In the genomic region with DNA sequence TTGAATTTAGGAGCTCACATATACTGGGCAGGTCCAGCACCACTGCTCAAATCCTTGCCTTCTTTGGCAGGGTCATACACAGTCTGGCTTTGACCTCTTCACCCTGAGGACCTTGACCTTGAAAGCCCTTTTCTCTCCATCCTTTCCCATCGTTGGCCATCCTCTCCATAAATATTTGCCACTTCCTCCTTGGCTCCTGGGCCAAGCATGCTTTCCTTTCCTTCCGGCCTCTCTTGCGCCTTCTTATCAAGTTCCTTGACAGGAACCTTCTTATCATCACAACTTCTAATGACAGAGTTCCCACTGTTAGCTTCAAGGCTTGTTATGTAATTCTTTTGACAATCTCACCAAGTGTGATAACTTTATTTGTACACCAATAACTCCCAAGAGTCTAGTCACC, we compare ENCODE assay signal across 28 mouse cellular contexts. TPM values are rescaled to one million over a fixed set of nuclear protein-coding genes. Genes with fewer than 3 reads are reported as not detected.
A peak's percentile ranks its signal among the peaks of the same experiment; 100 is the strongest.
DNase-seq lines count a peak whose midpoint lies in the region; ATAC-seq lines count a peak whose summit lies in the region.
"Had no signal": no experiment of that assay in that cellular context is flagged by ENCODE, and none has a peak within 500 bp of the region (broad histone marks: within the 10 kb centered on the region; RNA-seq: fewer than 3 reads in every experiment).

No protein-coding gene starts in this region.

- H3K4me1 ChIP-seq in heart, embryonic 12.5 days (replicated peaks) = peaks cover 6% of the 10 kb centered on the region; the same call in 1 of the 2 replicates
- 0 out of 2 replicates have a peak, but pooled peaks cover 10% of the 10 kb centered on the region for H3K4me1 ChIP-seq in heart, embryonic 10.5 days
- H3K4me1 ChIP-seq in liver, embryonic 13.5 days (replicated peaks) = peaks cover 64% of the 10 kb centered on the region
- H3K4me1 ChIP-seq in lung, embryonic 16.5 days (replicated peaks; ENCODE audit: control insufficient read depth, insufficient read depth, low read length) = no peaks in the 10 kb centered on the region
- H3K4me1 ChIP-seq: heart, embryonic 15.5 days; hindbrain, embryonic 15.5 days; limb, embryonic 15.5 days; midbrain, embryonic 10.5 days had no signal

- no peaks in the 10 kb centered on the region for H3K27me3 ChIP-seq in heart, embryonic 12.5 days (replicated peaks)
- peaks cover 3% of the 10 kb centered on the region; the same call in 1 of the 2 replicates for H3K27me3 ChIP-seq in heart, embryonic 10.5 days (ENCODE audit: insufficient read depth, poor library complexity, severe bottlenecking)
- H3K27me3 ChIP-seq in liver, embryonic 13.5 days = no peaks in the 10 kb centered on the region
- no peaks in the 10 kb centered on the region for H3K27me3 ChIP-seq in lung, embryonic 16.5 days (ENCODE audit: control insufficient read depth, insufficient read depth, low read depth, low read length)
- H3K27me3 ChIP-seq: heart, embryonic 15.5 days; hindbrain, embryonic 15.5 days; limb, embryonic 15.5 days had no signal

- no peak for DNase-seq in heart, embryonic 10.5 days (ENCODE audit: low spot score)
- DNase-seq in liver, embryonic 13.5 days = no peak
- DNase-seq in kidney, adult 18-20 months = no peak
- no peak for DNase-seq in frontal cortex, postnatal 14 days (ENCODE audit: low spot score in 2 of 2)
- no peak for DNase-seq in gastrocnemius, postnatal 14 days
- DNase-seq: adrenal gland, postnatal 14 days; cerebellum, adult 11 months; cerebellum, postnatal 10 days; forebrain, postnatal 0 days; gastrocnemius, adult 2 months; heart, postnatal 4 days; kidney, adult 11 months; layer of hippocampus, postnatal 36 days; thymus, postnatal 4 days had no signal

- H3K9me3 ChIP-seq in heart, embryonic 12.5 days (replicated peaks) = no peaks in the 10 kb centered on the region
- H3K9me3 ChIP-seq in heart, embryonic 10.5 days = no peaks in the 10 kb centered on the region
- no peaks in the 10 kb centered on the region for H3K9me3 ChIP-seq in liver, embryonic 13.5 days (replicated peaks)
- no peaks in the 10 kb centered on the region for H3K9me3 ChIP-seq in lung, embryonic 16.5 days (ENCODE audit: control insufficient read depth, low read length)
- H3K9me3 ChIP-seq: heart, embryonic 15.5 days; hindbrain, embryonic 15.5 days; limb, embryonic 15.5 days; midbrain, embryonic 10.5 days had no signal

- no peaks in the 10 kb centered on the region for H3K36me3 ChIP-seq in heart, embryonic 12.5 days
- no peaks in the 10 kb centered on the region for H3K36me3 ChIP-seq in heart, embryonic 10.5 days
- H3K36me3 ChIP-seq in liver, embryonic 13.5 days = no peaks in the 10 kb centered on the region
- H3K36me3 ChIP-seq in lung, embryonic 16.5 days (ENCODE audit: control insufficient read depth, insufficient read depth, low read length) = no peaks in the 10 kb centered on the region
- H3K36me3 ChIP-seq: heart, embryonic 15.5 days; hindbrain, embryonic 15.5 days; limb, embryonic 15.5 days; midbrain, embryonic 10.5 days had no signal

- no peak overlapping the region for H3K4me3 ChIP-seq in heart, embryonic 12.5 days
- H3K4me3 ChIP-seq in heart, embryonic 10.5 days = no peak overlapping the region
- no peak overlapping the region for H3K4me3 ChIP-seq in liver, embryonic 13.5 days (replicated peaks)
- no peak overlapping the region for H3K4me3 ChIP-seq in lung, embryonic 16.5 days (ENCODE audit: low read length)
- H3K4me3 ChIP-seq: gastrocnemius, adult 2 months; heart, embryonic 15.5 days; hindbrain, embryonic 15.5 days; limb, embryonic 15.5 days; midbrain, embryonic 10.5 days had no signal

- intact Hi-C loops in gastrocnemius, postnatal 14 days (cut with DNase I; ENCODE audit: low total_unique reads) = no loop called here

- H3K4me2 ChIP-seq in heart, embryonic 12.5 days = no peak overlapping the region
- peak overlapping the region; percentile 34; the same call in 1 of the 2 replicates for H3K4me2 ChIP-seq in liver, embryonic 13.5 days
- H3K4me2 ChIP-seq in lung, embryonic 16.5 days (ENCODE audit: low read depth, low read length) = no peak overlapping the region
- H3K4me2 ChIP-seq: heart, embryonic 15.5 days; hindbrain, embryonic 15.5 days; limb, embryonic 15.5 days had no signal

- no peak overlapping the region for H3K27ac ChIP-seq in heart, embryonic 12.5 days (ENCODE audit: poor library complexity, severe bottlenecking)
- no peak overlapping the region for H3K27ac ChIP-seq in heart, embryonic 10.5 days
- peak overlapping the region; percentile 97 for H3K27ac ChIP-seq in liver, embryonic 13.5 days
- no peak overlapping the region for H3K27ac ChIP-seq in lung, embryonic 16.5 days (ENCODE audit: low read length)
- H3K27ac ChIP-seq: gastrocnemius, adult 2 months; heart, embryonic 15.5 days; hindbrain, embryonic 15.5 days; kidney, postnatal 0 days; limb, embryonic 15.5 days; midbrain, embryonic 10.5 days had no signal

- ATAC-seq in heart, embryonic 12.5 days (ENCODE audit: insufficient number of reproducible peaks, low FRiP score) = 0 out of 2 replicates have a peak, but pooled peaks have one; percentile 22
- ATAC-seq in liver, embryonic 13.5 days (ENCODE audit: low read depth) = peak; percentile 26; the same call in 1 of the 2 replicates
- ATAC-seq in lung, embryonic 16.5 days (ENCODE audit: low read depth) = peak; percentile 12; the same call in 1 of the 2 replicates
- 0 out of 2 replicates have a peak, but pooled peaks have one; percentile 34 for ATAC-seq in megakaryocyte-erythroid progenitor cell, adult 5-6 weeks (replicated peaks; ENCODE audit: low FRiP score, low TSS enrichment, poor library complexity, severe bottlenecking)
- ATAC-seq: CD4-positive, CD25-positive, alpha-beta regulatory T cell, adult 4 months; forebrain, postnatal 0 days had no signal

- WGBS in heart, embryonic 12.5 days = 22% methylated on average over 3 of the region's 3 CpGs
- WGBS in heart, embryonic 10.5 days = 25% methylated on average over 3 of the region's 3 CpGs
- 11% methylated on average over 3 of the region's 3 CpGs for WGBS in liver, embryonic 13.5 days (ENCODE audit: insufficient replicate concordance)
- 9% methylated on average over 3 of the region's 3 CpGs for WGBS in lung, embryonic 16.5 days

- H3K9ac ChIP-seq in heart, embryonic 12.5 days = no peak overlapping the region
- H3K9ac ChIP-seq in liver, embryonic 13.5 days = peak overlapping the region; percentile 38; the same call in 1 of the 2 replicates
- no peak overlapping the region for H3K9ac ChIP-seq in lung, embryonic 16.5 days (ENCODE audit: low read length)
- H3K9ac ChIP-seq: forebrain, postnatal 0 days; heart, embryonic 15.5 days; hindbrain, embryonic 15.5 days; limb, embryonic 15.5 days had no signal

RNA-seq across cellular contexts. Expression of a gene that starts 8.7 kb away (rescaled TPM):
- polyA plus RNA-seq in heart, embryonic 12.5 days (2016; fragmentation: Nextera tagmentation; extraction: Ambion mirVana) = 109 and 115 TPM in 2 replicates
- polyA plus RNA-seq in heart, embryonic 10.5 days (2016; fragmentation: Nextera tagmentation; extraction: Ambion mirVana) = 113 and 127 TPM in 2 replicates
- 91.9 and 101 TPM in 2 replicates for polyA plus RNA-seq in liver, embryonic 13.5 days (2015; fragmentation: Nextera tagmentation; extraction: Ambion mirVana)
- polyA plus RNA-seq in lung, embryonic 16.5 days (2015; fragmentation: Nextera tagmentation; extraction: Ambion mirVana) = 126 and 137 TPM in 2 replicates
- total RNA-seq in megakaryocyte-erythroid progenitor cell, adult 5-6 weeks (2014; fragmentation: Nextera tagmentation) = 22.4 and 38.8 TPM in 2 replicates
- 59.1 and 104 TPM in 2 replicates for total RNA-seq in megakaryocyte-erythroid progenitor cell, adult 5-6 weeks (2017)
- total RNA-seq in gastrocnemius, postnatal 14 days (2021) = 1 to 10 TPM; 3.8 to 4.1 TPM

RNA-seq across cellular contexts. Expression of a gene that starts 25.6 kb away (rescaled TPM):
- 0.10 and 0.23 TPM in 2 replicates for polyA plus RNA-seq in heart, embryonic 12.5 days (2016; fragmentation: Nextera tagmentation; extraction: Ambion mirVana)
- polyA plus RNA-seq in heart, embryonic 10.5 days (2016; fragmentation: Nextera tagmentation; extraction: Ambion mirVana) = 0.20 and 0.23 TPM in 2 replicates
- polyA plus RNA-seq in liver, embryonic 13.5 days (2015; fragmentation: Nextera tagmentation; extraction: Ambion mirVana) = 0.24 and 0.31 TPM in 2 replicates
- polyA plus RNA-seq in lung, embryonic 16.5 days (2015; fragmentation: Nextera tagmentation; extraction: Ambion mirVana) = 0.65 and 1.0 TPM in 2 replicates
- total RNA-seq in megakaryocyte-erythroid progenitor cell, adult 5-6 weeks (2014; fragmentation: Nextera tagmentation) = not detected in 2 replicates
- not detected in 2 replicates for total RNA-seq in megakaryocyte-erythroid progenitor cell, adult 5-6 weeks (2017)
- total RNA-seq in gastrocnemius, postnatal 14 days (2021) = under 1 TPM; 0.06 to 0.07 TPM
- total RNA-seq: gastrocnemius, adult 2 months; granulocyte monocyte progenitor cell, adult 5-6 weeks had no signal
- polyA plus RNA-seq: CD4-positive, CD25-positive, alpha-beta regulatory T cell, adult 4 months had no signal

RNA-seq across cellular contexts. Expression of a gene that starts 32.6 kb away (rescaled TPM):
- polyA plus RNA-seq in heart, embryonic 12.5 days (2016; fragmentation: Nextera tagmentation; extraction: Ambion mirVana) = not detected in 2 replicates
- polyA plus RNA-seq in heart, embryonic 10.5 days (2016; fragmentation: Nextera tagmentation; extraction: Ambion mirVana) = not detected in 2 replicates
- polyA plus RNA-seq in liver, embryonic 13.5 days (2015; fragmentation: Nextera tagmentation; extraction: Ambion mirVana) = not detected in 2 replicates
- polyA plus RNA-seq in lung, embryonic 16.5 days (2015; fragmentation: Nextera tagmentation; extraction: Ambion mirVana) = 0.31 and 0.58 TPM in 2 replicates
- total RNA-seq in megakaryocyte-erythroid progenitor cell, adult 5-6 weeks (2014; fragmentation: Nextera tagmentation) = not detected in 2 replicates
- not detected in 2 replicates for total RNA-seq in megakaryocyte-erythroid progenitor cell, adult 5-6 weeks (2017)
- not detected for total RNA-seq in gastrocnemius, postnatal 14 days (2021)
- total RNA-seq: adrenal gland, postnatal 14 days; ES-E14; forebrain, postnatal 0 days; gastrocnemius, adult 2 months; granulocyte monocyte progenitor cell, adult 5-6 weeks; heart, postnatal 4 days; layer of hippocampus, adult 18-20 months; layer of hippocampus, postnatal 36 days; left cerebral cortex, postnatal 36 days had no signal
- polyA plus RNA-seq: CD4-positive, CD25-positive, alpha-beta regulatory T cell, adult 4 months; forebrain, postnatal 0 days; heart, embryonic 15.5 days; hindbrain, embryonic 15.5 days; kidney, postnatal 0 days; midbrain, embryonic 10.5 days; neural tube, embryonic 11.5 days had no signal

RNA-seq across cellular contexts. Expression of a gene that starts 42.7 kb away (rescaled TPM):
- 2.7 and 3.6 TPM in 2 replicates for polyA plus RNA-seq in heart, embryonic 12.5 days (2016; fragmentation: Nextera tagmentation; extraction: Ambion mirVana)
- polyA plus RNA-seq in heart, embryonic 10.5 days (2016; fragmentation: Nextera tagmentation; extraction: Ambion mirVana) = 0.94 and 1.8 TPM in 2 replicates
- 0.20 and 0.23 TPM in 2 replicates for polyA plus RNA-seq in liver, embryonic 13.5 days (2015; fragmentation: Nextera tagmentation; extraction: Ambion mirVana)
- polyA plus RNA-seq in lung, embryonic 16.5 days (2015; fragmentation: Nextera tagmentation; extraction: Ambion mirVana) = 1.3 and 1.4 TPM in 2 replicates
- 0.27 and 1.5 TPM in 2 replicates for total RNA-seq in megakaryocyte-erythroid progenitor cell, adult 5-6 weeks (2014; fragmentation: Nextera tagmentation)
- total RNA-seq in megakaryocyte-erythroid progenitor cell, adult 5-6 weeks (2017) = 0.09 and 1.3 TPM in 2 replicates
- total RNA-seq in gastrocnemius, postnatal 14 days (2021) = 1 to 10 TPM; 6.8 to 6.9 TPM
- polyA plus RNA-seq: CD4-positive, CD25-positive, alpha-beta regulatory T cell, adult 4 months had no signal

RNA-seq across cellular contexts. Expression of a gene that starts 56.6 kb away (rescaled TPM):
- polyA plus RNA-seq in heart, embryonic 12.5 days (2016; fragmentation: Nextera tagmentation; extraction: Ambion mirVana) = 68.2 and 68.7 TPM in 2 replicates
- polyA plus RNA-seq in heart, embryonic 10.5 days (2016; fragmentation: Nextera tagmentation; extraction: Ambion mirVana) = 67.2 and 82.4 TPM in 2 replicates
- polyA plus RNA-seq in liver, embryonic 13.5 days (2015; fragmentation: Nextera tagmentation; extraction: Ambion mirVana) = 26.4 and 29.6 TPM in 2 replicates
- polyA plus RNA-seq in lung, embryonic 16.5 days (2015; fragmentation: Nextera tagmentation; extraction: Ambion mirVana) = 77.9 and 94.5 TPM in 2 replicates
- 17.9 and 24.0 TPM in 2 replicates for total RNA-seq in megakaryocyte-erythroid progenitor cell, adult 5-6 weeks (2014; fragmentation: Nextera tagmentation)
- 15.7 and 30.3 TPM in 2 replicates for total RNA-seq in megakaryocyte-erythroid progenitor cell, adult 5-6 weeks (2017)
- 10 to 100 TPM; 68.8 to 85.3 TPM for total RNA-seq in gastrocnemius, postnatal 14 days (2021)
